Mouse (Mus musculus) layer of hippocampus, postnatal 36 days (tissue): ENCODE measurements around the gene Usp17lb. TPM values are rescaled to one million over a fixed set of nuclear protein-coding genes. Genes with fewer than 3 reads are reported as not detected.
"Not testable (repeated sequence)": the region's sequence is repeated elsewhere in the genome, so short reads cannot be mapped to it uniquely, and the experiment has no call there.

Experiments used
- DNase-seq, 2 experiments: peaks; one replicate each; pipeline ENCODE4 v3.0.0; 2022
- total RNA-seq, 2 experiments: library from RNA; stranded (reverse); gene quantifications; 2 replicates each; pipeline ENCODE4 v1.2.3; 2021

The Usp17lb gene
- total RNA-seq = not detected

GRCm38 (mm10) chr7:104842503-104842902 lies at the start of gene Usp17lb:
Usp17lb (minus strand) TSS chr7:104842603.
- DNase-seq = no peak

DNA sequence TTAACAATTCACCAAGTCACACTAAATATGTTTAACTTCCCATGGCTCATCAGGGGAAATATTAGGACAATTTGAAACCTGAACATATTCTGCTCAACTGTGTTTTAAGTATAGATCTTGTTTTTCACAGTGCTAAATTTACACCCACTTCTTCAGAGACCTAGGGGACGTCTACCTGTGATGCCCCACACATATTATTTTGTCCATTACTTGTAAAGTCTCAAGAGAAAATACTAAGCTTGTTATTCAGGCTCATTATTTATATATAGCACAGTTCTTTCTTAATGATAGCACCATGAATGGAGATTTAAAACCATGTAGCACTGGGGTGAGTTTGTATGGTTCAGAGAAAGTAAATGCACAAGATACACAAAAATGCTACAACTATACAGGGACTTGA lies 35.3 kb upstream of the Usp17lb start, which contains the start of gene Olfr665:
Gene Olfr665, plus strand, starts transcription at position 301 of the 400 bp plus-strand sequence.
- DNase-seq = no peak

DNA sequence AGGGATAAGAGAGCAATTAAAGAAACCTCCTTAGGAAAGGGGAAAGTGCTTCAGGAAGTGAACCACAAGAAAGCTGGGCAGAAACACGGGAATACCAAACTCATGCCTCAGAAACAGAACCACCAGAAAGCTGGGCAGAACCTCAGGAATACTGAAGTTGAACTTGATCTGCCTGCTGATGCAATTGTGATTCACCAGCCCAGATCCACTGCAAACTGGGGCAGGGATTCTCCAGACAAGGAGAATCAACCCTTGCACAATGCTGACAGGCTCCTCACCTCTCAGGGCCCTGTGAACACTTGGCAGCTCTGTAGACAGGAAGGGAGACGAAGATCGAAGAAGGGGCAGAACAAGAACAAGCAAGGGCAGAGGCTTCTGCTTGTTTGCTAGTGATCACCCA lies 19.0 kb upstream of the Usp17lb start:
- DNase-seq = no peak

DNA sequence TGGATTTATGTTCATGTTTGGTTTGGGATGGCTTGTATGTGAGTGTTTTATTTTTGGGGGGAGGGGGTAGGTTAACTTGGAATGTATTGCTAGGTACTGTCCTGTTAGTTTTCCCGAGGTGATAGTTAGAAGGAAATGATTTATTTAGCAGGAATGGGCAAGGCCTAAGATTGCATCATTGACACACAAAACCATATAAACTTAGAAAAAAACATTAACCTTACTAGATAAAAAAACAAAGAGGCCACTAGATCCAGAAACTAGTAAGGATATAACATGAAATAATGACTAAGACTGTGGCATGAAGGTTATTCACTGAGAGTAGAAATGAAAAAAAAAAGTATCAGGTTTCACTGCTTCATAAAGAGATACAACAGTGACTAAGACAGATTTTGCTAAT lies 15.3 kb upstream of the Usp17lb start:
- no peak for DNase-seq

DNA sequence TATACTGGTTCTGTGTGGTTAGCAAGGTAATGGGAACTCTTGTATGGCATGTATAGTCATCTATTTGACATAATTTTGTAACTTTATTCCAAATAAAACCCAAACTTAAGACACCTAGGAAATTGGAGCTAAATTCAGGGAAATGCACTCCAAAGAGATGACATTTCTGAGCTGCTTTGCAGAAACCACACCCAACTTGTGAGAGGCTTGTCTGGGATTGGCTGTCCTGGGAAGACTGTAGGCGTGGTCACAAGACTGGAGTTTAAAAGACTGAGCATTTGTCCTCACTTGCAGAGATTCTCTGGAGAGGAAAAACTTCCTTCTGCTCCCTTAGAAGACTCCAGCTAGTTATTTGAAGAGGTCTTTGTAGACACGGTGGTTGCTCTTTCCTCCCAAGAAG lies 14.3 kb upstream of the Usp17lb start, which contains the start of gene Usp17la:
Gene Usp17la, plus strand, starts transcription at position 301 of the 400 bp plus-strand sequence.
- DNase-seq = not testable (repeated sequence)

DNA sequence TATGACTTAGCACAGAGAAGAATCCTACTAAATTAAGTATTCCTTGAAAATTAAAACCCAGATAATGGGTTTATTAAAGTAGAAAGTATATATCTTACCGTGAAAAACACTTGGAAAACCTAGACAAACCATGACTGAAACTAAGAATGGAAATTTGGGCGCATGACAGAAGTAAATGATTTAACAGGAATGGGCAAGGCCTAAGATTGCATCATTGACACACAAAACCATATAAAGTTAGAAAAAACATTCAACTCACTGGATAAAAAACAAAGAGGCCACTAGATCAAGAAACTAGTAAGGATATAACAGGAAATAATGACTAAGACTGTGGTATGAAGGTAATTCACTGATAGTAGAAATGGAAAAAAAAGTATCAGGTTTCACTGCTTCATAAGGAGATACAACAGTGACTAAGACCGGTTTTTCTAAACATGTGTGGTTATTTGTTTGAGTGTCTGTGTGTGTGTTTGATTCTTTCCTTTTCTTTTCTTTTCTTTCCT lies 12.9 kb upstream of the Usp17lb start:
- DNase-seq = no peak

DNA sequence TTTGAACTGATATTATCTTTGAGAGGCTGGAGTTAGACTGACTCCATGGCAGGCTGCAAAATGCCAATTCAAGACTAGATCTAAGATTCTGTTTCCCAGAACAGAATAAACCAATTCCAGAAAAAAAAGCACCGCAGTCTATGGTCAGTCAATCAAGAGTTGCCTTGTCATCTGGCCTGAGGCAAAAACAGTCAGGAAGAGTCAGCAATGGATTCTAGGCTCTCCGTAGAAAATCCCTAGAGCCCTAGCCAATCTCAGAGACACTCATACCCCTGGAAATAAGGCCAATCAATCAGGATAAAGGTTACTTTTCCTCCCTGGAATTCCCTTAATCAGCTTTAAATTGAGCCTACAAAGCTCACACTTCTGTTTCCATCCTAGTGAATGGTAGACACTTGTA lies 9.1 kb upstream of the Usp17lb start:
- DNase-seq = not testable (repeated sequence)

DNA sequence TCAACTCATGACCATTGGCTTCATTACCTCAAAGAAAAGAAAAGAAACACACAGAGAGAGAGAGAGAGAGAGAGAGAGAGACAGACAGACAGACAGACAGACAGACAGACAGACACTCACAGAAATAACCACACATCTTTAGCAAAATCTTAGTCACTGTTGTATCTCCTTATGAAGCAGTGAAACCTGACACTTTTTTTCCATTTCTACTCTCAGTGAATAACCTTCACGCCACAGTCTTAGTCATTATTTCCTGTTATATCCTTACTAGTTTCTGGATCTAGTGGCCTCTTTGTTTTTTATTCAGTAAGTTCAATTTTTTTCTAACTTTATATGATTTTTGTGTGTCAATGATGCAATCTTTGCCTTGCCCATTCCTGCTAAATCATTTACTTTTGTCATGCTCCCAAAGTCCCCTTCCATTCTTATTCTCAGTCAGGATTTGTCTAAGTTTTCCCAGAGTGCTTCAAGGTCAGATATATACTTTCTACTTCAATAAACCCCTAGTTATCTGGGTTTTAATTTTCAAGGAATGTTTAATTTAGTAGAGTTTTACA lies 1.4 kb upstream of the Usp17lb start:
- no peak for DNase-seq

DNA sequence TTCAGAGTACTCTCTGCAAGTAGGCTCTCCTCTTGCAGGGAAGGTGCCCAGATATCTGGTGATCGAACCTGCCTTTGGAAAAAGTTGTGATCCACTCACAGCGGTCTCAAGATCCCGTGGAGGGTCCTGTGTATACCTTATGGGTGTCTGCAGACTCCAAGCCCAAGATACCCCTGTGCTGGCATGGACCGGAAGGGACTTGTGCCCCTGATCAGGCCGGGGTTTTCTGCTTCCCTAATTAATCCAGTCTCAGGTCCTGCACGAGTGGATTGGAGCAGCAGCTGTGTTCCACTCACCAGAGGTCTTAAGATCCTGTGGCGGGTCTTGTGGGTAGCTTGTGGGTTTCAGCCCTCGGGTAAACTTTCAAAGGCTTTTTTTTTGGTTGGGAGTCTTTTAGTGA lies 32.1 kb downstream of the Usp17lb start:
- not testable (repeated sequence) for DNase-seq

DNA sequence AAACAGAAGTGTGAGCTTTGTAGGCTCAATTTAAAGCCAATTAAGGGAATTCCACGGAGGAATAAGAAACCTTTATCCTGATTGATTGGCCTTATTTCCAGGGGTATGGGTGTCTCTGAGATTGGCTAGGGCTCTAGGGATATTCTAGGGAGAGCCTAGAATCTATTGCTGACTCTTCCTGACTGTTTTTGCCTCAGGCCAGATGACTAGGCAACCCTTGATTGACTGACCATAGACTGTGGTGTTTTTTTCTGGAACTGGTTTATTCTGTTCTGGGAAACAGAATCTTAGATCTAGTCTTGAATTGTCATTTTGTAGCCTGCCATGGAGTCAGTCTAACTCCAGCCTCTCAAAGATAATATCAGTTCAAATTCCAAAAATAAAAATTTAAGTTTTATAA lies 51.6 kb downstream of the Usp17lb start:
- no peak for DNase-seq

Other genes with a start within 250 kb of the Usp17lb start
- gene Olfr655, start 240.8 kb downstream of the Usp17lb start, total RNA-seq = not detected
- gene Olfr656, start 228.6 kb downstream of the Usp17lb start, total RNA-seq = not detected
- gene Olfr657, start 217.8 kb downstream of the Usp17lb start, total RNA-seq = not detected
- gene Olfr658, start 195.3 kb downstream of the Usp17lb start, total RNA-seq = not detected
- gene Olfr659, start 175.8 kb downstream of the Usp17lb start, total RNA-seq = not detected
- not detected for gene Olfr661, start 156.1 kb downstream of the Usp17lb start, total RNA-seq
- not detected for gene Usp17le, start 65.1 kb downstream of the Usp17lb start, total RNA-seq
- not detected for gene Usp17la, start 14.4 kb upstream of the Usp17lb start, total RNA-seq
- gene Olfr665, start 35.4 kb upstream of the Usp17lb start, total RNA-seq = not detected
- gene Olfr666, start 53.3 kb upstream of the Usp17lb start, total RNA-seq = not detected
- not detected for gene Olfr667, start 78.9 kb upstream of the Usp17lb start, total RNA-seq
- gene Olfr668, start 85.5 kb upstream of the Usp17lb start, total RNA-seq = not detected
- gene Olfr669, start 91.6 kb upstream of the Usp17lb start, total RNA-seq = not detected
- gene Olfr670, start 120.0 kb upstream of the Usp17lb start, total RNA-seq = not detected
- gene Olfr671, start 136.5 kb upstream of the Usp17lb start, total RNA-seq = not detected
- gene Olfr672, start 159.4 kb upstream of the Usp17lb start, total RNA-seq = not detected
- gene Olfr675, start 185.9 kb upstream of the Usp17lb start, total RNA-seq = not detected
- gene Olfr676, start 190.1 kb upstream of the Usp17lb start, total RNA-seq = not detected
- not detected for gene Olfr677, start 208.8 kb upstream of the Usp17lb start, total RNA-seq
- not detected for gene Olfr678, start 221.9 kb upstream of the Usp17lb start, total RNA-seq
- not detected for gene Olfr679, start 238.6 kb upstream of the Usp17lb start, total RNA-seq